Mouse (Mus musculus) liver, postnatal 0 days (tissue): ENCODE results near the gene Cacna2d4.

Source experiments
- CTCF ChIP-seq: sonication (generic); IDR thresholded peaks from 2 replicates; pipeline ENCODE4 v1.5.1; 2016; ENCODE audit warnings: antibody characterized with exemption, low read depth
- EP300 ChIP-seq: IDR thresholded peaks from 2 replicates; pipeline ENCODE4 v1.6.1; 2016; ENCODE audit warnings: antibody characterized with exemption, low read depth, mild to moderate bottlenecking

GRCm38 (mm10) chr6:119196382-119197305 is 39.7 kb upstream of the Cacna2d4 start, which contains the start of gene Cacna1c:
- TF ChIP-seq CTCF = no peak
- TF ChIP-seq EP300 = no peak
